Comparison of ENCODE assay signal across 28 mouse cellular contexts in genomic region chr4:52661311-52661710, GRCm38 (mm10).
DNase-seq lines count a peak whose midpoint lies in the region; ATAC-seq and TF ChIP-seq lines count a peak whose summit lies in the region.
"Had no signal": no experiment of that assay in that cellular context is flagged by ENCODE, and none has a peak within 500 bp of the region (broad histone marks: within the 10 kb centered on the region; RNA-seq: fewer than 3 reads in every experiment).

No protein-coding gene starts in this region.

- WGBS in midbrain, embryonic 10.5 days, result 73% methylated on average over 5 of the region's 5 CpGs
- WGBS in midbrain, embryonic 16.5 days, result 38% methylated on average over 5 of the region's 5 CpGs
- 29% methylated on average over 5 of the region's 5 CpGs for WGBS in hindbrain, postnatal 0 days
- 49% methylated on average over 5 of the region's 5 CpGs for WGBS in midbrain, embryonic 15.5 days

- no peak for DNase-seq in frontal cortex, postnatal 14 days (ENCODE audit: low spot score in 2 of 2)
- no peak for DNase-seq in midbrain, embryonic 10.5 days (ENCODE audit: low spot score)
- no peak for DNase-seq in hindbrain, postnatal 0 days (ENCODE audit: low spot score)
- no peak for DNase-seq in left cerebral cortex, adult 11 months (ENCODE audit: low spot score)
- DNase-seq: adrenal gland, postnatal 10 days; cerebellum, adult 2 months; cerebellum, postnatal 14 days; gastrocnemius, adult 2 months; gastrocnemius, postnatal 36 days; heart, adult 18-20 months; heart, postnatal 36 days; kidney, adult 11 months; kidney, postnatal 14 days; layer of hippocampus, adult 9-11 months; lung, postnatal 4 days; right cerebral cortex, postnatal 25 days had no signal

- H3K4me1 ChIP-seq in midbrain, embryonic 10.5 days, result peaks cover 14% of the 10 kb centered on the region
- H3K4me1 ChIP-seq in midbrain, embryonic 16.5 days (ENCODE audit: control insufficient read depth, insufficient read depth, low read length), result no peaks in the 10 kb centered on the region; the same call in 1 of the 2 replicates
- no peaks in the 10 kb centered on the region for H3K4me1 ChIP-seq in hindbrain, postnatal 0 days (ENCODE audit: insufficient read depth, low read length)
- H3K4me1 ChIP-seq in midbrain, embryonic 15.5 days, result no peaks in the 10 kb centered on the region
- H3K4me1 ChIP-seq: limb, embryonic 13.5 days; stomach, embryonic 15.5 days had no signal

- H3K9ac ChIP-seq in midbrain, embryonic 16.5 days (ENCODE audit: low read depth, low read length), result no peak overlapping the region
- no peak overlapping the region for H3K9ac ChIP-seq in hindbrain, postnatal 0 days (replicated peaks; ENCODE audit: low read length)
- no peak overlapping the region for H3K9ac ChIP-seq in midbrain, embryonic 15.5 days
- H3K9ac ChIP-seq: limb, embryonic 13.5 days; stomach, embryonic 15.5 days had no signal

- no peak overlapping the region for H3K4me2 ChIP-seq in midbrain, embryonic 16.5 days (ENCODE audit: low read length)
- peak overlapping the region; percentile 22 for H3K4me2 ChIP-seq in hindbrain, postnatal 0 days (ENCODE audit: low read depth, low read length)
- 0 out of 2 replicates have a peak overlapping the region, but pooled peaks have one; percentile 10 for H3K4me2 ChIP-seq in midbrain, embryonic 15.5 days
- H3K4me2 ChIP-seq: heart, embryonic 11.5 days; limb, embryonic 13.5 days; liver, embryonic 11.5 days; stomach, embryonic 15.5 days had no signal

- H3K36me3 ChIP-seq in midbrain, embryonic 10.5 days, result no peaks in the 10 kb centered on the region
- no peaks in the 10 kb centered on the region for H3K36me3 ChIP-seq in midbrain, embryonic 16.5 days (ENCODE audit: control insufficient read depth, insufficient read depth, low read length)
- no peaks in the 10 kb centered on the region for H3K36me3 ChIP-seq in hindbrain, postnatal 0 days (ENCODE audit: insufficient read depth, low read length)
- H3K36me3 ChIP-seq in midbrain, embryonic 15.5 days (replicated peaks), result no peaks in the 10 kb centered on the region
- H3K36me3 ChIP-seq: limb, embryonic 13.5 days; stomach, embryonic 15.5 days had no signal

- H3K9me3 ChIP-seq in midbrain, embryonic 10.5 days (replicated peaks), result no peaks in the 10 kb centered on the region
- H3K9me3 ChIP-seq in midbrain, embryonic 16.5 days (replicated peaks; ENCODE audit: control insufficient read depth, low read length, poor library complexity, severe bottlenecking), result no peaks in the 10 kb centered on the region
- no peaks in the 10 kb centered on the region for H3K9me3 ChIP-seq in hindbrain, postnatal 0 days (ENCODE audit: low read length)
- H3K9me3 ChIP-seq in midbrain, embryonic 15.5 days, result no peaks in the 10 kb centered on the region
- H3K9me3 ChIP-seq: limb, embryonic 13.5 days; stomach, embryonic 15.5 days had no signal

- TF ChIP-seq CTCF in hindbrain, postnatal 0 days (IDR thresholded peaks at IDR 0.05; ENCODE audit: low read depth), result no peak

- no peak overlapping the region for H3K4me3 ChIP-seq in midbrain, embryonic 10.5 days
- no peak overlapping the region for H3K4me3 ChIP-seq in midbrain, embryonic 16.5 days (ENCODE audit: low read depth, low read length)
- H3K4me3 ChIP-seq in hindbrain, postnatal 0 days (ENCODE audit: low read length), result no peak overlapping the region
- no peak overlapping the region for H3K4me3 ChIP-seq in midbrain, embryonic 15.5 days
- H3K4me3 ChIP-seq: gastrocnemius, adult 2 months; limb, embryonic 13.5 days; myocyte; stomach, embryonic 15.5 days had no signal

- no peaks in the 10 kb centered on the region for H3K27me3 ChIP-seq in midbrain, embryonic 10.5 days (ENCODE audit: low read depth, poor library complexity, severe bottlenecking)
- no peaks in the 10 kb centered on the region for H3K27me3 ChIP-seq in midbrain, embryonic 16.5 days (ENCODE audit: control insufficient read depth, insufficient read depth, low read depth, low read length)
- no peaks in the 10 kb centered on the region for H3K27me3 ChIP-seq in hindbrain, postnatal 0 days (ENCODE audit: insufficient read depth, low read length)
- no peaks in the 10 kb centered on the region for H3K27me3 ChIP-seq in midbrain, embryonic 15.5 days (replicated peaks)
- H3K27me3 ChIP-seq: limb, embryonic 13.5 days; Patski; stomach, embryonic 15.5 days had no signal

- peak overlapping the region; percentile 65; the same call in 1 of the 2 replicates for H3K27ac ChIP-seq in midbrain, embryonic 10.5 days (replicated peaks)
- no peak overlapping the region for H3K27ac ChIP-seq in midbrain, embryonic 16.5 days (ENCODE audit: low read length)
- no peak overlapping the region for H3K27ac ChIP-seq in hindbrain, postnatal 0 days
- H3K27ac ChIP-seq in midbrain, embryonic 15.5 days, result no peak overlapping the region
- H3K27ac ChIP-seq: gastrocnemius, adult 2 months; limb, embryonic 13.5 days; stomach, embryonic 15.5 days had no signal

- peak; percentile 20; the same call in 1 of the 2 replicates for ATAC-seq in frontal cortex, adult (ENCODE audit: low TSS enrichment)
- ATAC-seq in midbrain, embryonic 16.5 days, result no peak
- ATAC-seq in hindbrain, postnatal 0 days, result no peak
- ATAC-seq in midbrain, embryonic 15.5 days (replicated peaks), result no peak
- ATAC-seq in monocyte, adult 5-6 weeks (replicated peaks; ENCODE audit: insufficient number of reproducible peaks, low FRiP score, low TSS enrichment, poor library complexity, severe bottlenecking), result no peak
- ATAC-seq: inflammation-experienced regulatory T-cells, adult 6 months; lung, postnatal 0 days; Patski had no signal
